Mouse (Mus musculus): ENCODE measurements at regions not wholly inside any gene's neighbourhood (a gene's known extent, or its start where the extent isn't known, plus 50 kb on each side); places are given as distances from the start of the nearest gene placed in this dataset.

DNA sequence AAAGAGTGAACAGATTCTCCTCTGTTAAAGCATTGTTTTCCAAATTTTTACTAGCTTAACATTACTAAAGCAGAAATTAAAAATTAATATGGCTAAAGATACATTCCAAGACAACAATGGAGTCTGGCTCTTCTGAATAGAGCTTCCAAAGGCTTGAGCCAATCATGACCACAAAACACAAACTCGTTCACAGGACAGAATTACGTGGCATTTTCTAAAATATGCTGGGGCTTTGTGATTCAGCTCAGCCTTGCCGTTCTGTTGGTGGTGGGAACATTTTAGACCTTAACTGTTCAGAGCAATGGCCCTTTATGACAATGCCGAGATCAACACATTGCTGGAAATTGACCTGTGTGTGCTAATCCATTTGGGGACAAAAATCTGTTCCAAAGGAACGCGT, 318.7 kb downstream of the Setd4 start:
- DNase-seq (ENCODE audit: extremely low read depth, low read depth, low spot score), result no peak

DNA sequence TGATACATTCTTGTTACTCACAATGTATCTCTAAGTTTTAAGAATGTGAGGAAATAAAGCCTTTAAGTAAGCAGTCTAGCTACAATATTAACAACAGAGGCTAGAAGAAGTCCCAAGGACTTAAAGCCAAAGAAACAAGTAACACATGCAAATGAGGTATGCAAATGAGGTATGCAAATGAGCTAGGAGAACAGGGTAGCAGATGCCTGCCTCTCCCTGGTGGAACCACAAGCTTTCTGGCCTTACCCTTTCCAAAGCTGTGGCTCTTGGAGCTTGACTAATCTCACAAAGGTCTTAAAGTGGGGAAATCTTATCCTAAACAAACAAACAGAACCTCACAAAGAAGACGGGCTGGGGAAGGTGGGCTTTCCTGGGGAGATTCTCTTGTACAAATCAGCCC, 322.1 kb downstream of the Setd4 start:
- DNase-seq (ENCODE audit: extremely low read depth, low read depth, low spot score), result no peak

DNA sequence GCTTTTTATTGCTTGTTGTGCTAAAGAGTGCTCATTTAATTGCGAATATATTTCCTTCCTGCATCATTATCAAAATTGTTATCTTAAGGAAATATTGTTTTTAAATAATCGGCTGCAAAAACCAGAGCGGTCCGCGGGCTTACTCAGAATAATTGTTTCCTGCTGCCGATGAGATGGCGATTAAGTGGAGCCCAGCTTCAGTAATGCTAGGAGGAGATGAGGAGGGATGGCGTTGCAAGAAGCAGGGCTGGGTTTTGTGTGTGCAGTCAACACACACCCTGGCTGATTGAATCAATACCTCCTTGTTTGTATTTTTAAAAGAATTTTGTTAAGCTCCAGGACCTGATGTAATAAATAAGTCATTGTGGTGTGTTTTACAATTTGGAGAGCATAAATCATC, 331.2 kb downstream of the Setd4 start:
- no peak for DNase-seq (ENCODE audit: extremely low read depth, low read depth, low spot score)

DNA sequence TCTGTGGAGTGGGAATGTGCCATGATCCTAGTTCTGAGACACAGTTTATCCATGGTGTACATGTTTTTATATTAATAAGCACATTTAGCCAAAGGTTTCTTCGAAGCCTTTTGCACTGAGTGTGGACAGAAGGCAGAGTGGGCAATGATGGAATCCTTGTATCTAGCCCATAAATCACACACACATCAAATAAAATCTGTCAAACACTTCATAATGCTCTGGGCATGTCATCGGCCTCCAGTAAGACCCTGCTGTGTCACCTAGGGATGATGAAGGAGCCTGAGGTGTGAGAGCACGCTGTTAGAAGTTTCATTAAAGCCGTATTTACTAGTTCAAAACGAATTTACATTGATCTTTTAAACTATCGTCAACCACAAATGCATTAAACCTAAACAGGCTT, 331.7 kb downstream of the Setd4 start:
- no peak for DNase-seq (ENCODE audit: extremely low read depth, low read depth, low spot score)

DNA sequence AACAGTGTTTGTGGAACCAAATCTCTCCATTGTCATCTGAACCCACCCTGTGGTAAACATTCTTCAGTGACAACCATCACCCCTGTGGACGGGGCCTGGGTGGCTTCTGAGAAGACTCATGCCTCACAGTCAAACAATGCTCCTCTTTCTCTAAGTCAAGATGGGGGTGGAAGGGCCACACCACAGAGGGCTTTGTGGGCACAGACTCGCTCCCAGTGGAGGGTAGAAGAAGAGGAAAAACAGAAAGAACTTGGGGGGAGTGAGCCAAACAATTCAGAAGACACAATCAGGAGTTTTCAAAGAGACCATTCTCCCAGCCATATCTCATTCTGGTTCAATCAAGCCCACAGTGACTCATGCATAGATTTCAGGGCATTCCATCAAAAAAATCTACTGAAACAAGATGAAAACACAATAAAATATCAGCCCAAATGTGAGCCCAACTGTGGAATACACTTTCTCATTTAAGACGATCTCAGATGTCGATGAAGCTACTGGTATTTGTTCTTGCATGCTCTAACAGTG, 339.7 kb downstream of the Setd4 start:
- no peak for DNase-seq (ENCODE audit: extremely low read depth, low read depth, low spot score)

DNA sequence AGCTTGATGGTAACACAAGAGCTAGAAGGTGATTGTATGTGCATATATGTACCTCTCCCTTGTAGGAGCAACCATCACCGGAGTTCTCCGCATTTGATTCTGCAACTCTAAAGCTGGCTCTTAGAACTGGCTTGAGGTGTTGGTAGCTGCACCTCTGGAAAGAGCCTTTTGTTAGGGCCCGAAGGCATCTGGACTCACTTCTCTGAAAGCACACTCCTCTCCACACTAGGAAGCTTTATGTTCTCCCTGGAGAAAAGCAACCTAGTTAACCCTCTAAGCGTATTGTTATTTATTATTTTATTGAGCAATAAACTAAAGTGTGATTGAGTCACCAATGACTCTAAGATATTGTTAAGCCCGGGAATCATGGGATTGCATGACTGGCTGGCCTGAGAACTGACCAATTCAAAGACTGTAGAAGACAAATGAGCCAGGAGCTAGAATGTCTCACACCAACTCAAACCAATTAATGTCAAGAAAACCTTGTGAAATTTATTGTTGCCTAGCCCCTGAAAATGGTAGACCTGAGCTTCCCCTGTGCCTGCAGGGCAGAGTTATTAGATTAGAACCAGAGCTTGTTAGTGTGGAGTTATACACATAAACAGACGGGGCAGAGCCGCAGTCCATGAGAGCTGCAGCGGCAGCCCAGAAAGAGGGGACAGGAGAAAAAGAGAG, 340.6 kb downstream of the Setd4 start:
- DNase-seq (ENCODE audit: extremely low read depth, low read depth, low spot score), result peak; percentile 5

DNA sequence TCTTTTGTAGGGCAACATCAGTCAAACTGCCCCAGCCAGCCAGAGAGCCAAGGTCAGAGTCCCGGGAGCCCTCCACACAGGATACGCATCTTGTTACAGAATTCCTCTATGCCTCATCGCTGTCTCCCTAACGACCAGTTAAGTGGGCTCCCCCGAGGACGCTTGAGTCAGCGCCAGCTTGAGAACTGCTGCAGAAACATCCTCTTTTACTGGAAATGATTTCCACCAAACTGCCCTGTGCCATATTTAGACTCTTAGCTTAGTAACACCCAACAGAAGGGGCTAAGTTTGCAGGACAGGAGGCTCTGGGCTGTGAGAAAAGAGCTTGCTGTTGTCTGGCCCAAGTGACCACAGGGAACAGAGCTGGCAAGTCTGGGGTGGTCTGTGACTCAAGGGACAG, 357.0 kb downstream of the Setd4 start:
- no peak for DNase-seq (ENCODE audit: extremely low read depth, low read depth, low spot score)

DNA sequence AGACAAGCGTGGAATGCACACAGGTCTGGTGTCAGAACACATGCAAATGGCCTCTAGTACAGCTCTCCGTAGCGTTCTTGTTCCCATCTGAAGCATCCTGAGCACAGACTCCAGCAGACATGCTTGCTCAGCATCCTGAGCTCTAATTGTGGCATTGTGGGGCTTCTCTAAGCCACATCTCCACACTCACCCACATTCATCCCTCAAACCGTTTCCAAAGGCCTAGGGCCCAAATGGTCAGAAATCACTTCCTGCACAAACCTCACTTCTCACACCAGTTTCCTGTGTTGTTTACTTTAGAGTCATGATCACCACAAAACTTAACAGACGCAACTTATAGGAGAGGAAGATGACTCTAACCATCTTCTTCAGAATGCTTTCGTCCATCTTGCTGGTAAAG, 358.1 kb downstream of the Setd4 start:
- DNase-seq (ENCODE audit: extremely low read depth, low read depth, low spot score), result no peak

DNA sequence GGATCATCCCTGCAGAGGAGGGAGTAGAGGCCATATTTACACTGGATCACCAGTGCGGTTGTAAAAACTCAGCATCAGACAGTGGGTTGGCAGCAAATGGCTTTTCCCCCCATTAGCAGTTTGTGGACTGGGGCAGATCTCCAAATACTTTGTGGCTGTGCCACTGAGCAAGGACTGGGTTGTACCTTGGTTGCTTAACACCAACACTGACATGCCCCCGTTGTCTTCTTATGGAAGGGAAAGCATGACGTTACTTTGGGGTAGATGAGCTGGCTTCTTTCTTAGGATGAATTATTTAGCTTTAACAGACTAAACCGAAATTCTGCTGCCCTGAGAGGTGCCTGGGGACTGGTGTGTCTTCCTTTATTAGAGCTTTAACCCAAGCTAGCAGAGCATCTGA, 365.0 kb downstream of the Setd4 start:
- no peak for DNase-seq (ENCODE audit: extremely low read depth, low read depth, low spot score)

DNA sequence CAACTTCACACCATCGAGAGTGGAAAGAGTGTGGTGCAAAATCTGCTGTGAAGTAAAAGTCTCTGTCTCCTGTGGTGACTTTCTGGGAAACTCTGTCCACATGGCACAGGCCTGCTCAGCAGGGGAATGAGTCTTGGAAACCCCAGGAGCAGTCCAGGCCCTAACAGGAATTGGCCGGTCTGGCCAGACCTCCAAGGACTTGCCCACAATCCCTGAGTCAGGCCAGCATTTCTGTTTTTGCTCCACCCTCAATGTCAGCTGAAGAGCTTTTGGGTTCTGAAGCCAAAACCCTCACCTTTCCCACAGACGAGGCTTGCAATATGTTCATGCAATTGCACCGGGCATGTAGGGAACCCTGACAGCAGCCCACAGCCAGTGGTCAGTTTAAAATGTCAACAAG, 365.5 kb downstream of the Setd4 start:
- DNase-seq (ENCODE audit: extremely low read depth, low read depth, low spot score), result no peak

DNA sequence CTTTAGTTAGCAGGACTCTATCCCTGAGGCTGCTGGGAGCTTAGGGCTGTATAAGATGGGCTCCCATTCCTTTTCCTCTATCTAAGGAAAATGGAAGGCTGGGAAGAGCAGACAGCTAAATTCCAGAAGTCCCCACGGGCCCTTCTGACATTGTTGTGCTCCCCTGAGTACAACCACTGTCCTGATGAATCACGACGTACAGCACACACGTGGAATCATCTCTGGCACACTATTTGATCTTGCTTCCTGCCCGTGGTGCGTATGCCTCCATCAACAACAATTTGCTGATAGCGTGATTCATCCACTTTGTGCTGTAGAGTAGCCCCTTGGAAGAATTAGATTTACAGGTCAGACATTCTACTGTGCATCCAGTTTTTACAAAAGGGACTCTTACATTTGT, 378.2 kb downstream of the Setd4 start:
- no peak for DNase-seq (ENCODE audit: extremely low read depth, low read depth, low spot score)

DNA sequence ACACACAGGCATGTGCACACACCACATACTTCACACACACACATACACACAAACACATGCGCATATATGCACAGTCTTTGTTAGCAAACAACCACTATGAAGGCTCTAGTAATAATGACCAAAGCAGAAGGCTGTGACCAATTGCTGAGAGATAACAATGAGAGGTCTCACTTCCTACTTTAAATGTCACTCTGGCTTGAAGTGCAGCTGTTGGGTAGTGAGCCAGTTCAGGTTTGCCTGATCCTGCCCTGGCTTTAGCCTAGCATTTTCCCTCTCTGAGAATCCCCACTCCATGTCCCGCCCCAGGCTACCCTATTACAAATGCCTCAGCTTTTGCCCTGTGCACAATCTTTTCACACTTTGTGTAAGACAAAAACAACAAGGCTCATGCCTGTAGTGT, 378.7 kb downstream of the Setd4 start:
- DNase-seq (ENCODE audit: extremely low read depth, low read depth, low spot score), result no peak

DNA sequence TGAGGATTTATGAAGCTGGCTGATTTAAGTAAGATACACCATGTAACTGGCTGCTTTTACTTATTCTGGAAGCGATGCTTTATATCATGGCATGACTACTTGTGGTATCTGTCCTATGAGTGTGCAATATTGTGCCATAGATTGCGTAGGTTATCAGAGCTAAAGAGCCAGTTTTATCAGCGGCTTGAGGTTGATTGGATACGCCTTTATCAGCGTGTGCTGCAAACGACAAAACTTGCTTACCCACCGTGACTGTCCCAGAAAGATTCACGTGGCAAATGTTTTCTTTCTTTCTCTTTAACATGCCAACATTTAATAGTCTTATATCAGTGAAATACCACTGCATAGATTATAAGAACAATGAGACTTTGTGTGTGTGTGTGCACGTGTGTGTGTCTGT, 384.1 kb downstream of the Setd4 start:
- no peak for DNase-seq (ENCODE audit: extremely low read depth, low read depth, low spot score)

DNA sequence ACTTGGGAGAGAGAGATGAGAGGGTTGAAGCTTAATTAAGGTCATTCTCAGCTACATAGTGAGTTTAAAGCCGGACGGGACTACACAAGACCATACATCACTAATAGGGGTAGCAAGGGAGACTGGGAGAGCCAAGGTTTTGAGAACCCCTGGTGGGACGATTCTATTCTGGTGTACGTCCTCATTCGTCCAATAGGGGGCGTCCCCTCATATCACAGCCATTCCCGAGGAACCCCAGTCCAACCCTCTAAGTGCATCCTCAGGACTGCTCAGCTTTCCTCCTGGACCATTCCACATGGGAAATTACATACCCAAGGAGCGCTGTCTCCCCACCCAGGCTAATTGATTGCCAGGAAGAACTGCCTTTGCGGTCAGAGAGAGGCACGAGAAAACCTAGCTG, 385.5 kb downstream of the Setd4 start:
- no peak for DNase-seq (ENCODE audit: extremely low read depth, low read depth, low spot score)

DNA sequence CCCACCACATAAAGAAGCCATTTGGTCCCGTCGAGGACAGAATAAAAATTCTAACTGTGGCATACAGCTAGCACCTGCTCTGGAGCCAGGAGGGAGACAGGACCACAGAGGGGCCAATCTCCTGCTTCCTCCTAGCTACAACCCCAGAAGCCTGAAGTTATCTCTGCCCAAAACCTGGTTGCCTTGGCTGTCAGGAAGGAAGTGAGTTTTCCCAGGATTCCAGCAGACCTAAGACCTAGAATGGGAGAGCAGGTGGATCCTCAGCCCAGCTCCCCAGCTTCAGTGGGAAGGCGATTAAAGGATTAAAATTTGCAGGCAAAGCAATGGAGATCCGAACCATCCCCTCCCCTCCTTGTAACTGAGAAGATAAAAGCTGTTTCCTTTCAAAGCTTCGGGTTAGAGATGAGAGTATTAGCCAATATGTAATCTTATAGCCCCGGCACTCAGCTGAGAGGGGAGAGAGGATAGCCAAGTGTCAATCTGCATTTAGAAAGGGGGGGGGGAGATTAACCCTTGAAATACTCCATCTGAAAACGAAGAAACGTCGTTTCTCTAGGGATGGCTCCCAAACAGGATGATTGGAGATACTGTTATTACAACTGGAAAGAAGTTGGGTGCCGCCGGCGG, 386.1 kb downstream of the Setd4 start:
- DNase-seq (ENCODE audit: extremely low read depth, low read depth, low spot score), result no peak

DNA sequence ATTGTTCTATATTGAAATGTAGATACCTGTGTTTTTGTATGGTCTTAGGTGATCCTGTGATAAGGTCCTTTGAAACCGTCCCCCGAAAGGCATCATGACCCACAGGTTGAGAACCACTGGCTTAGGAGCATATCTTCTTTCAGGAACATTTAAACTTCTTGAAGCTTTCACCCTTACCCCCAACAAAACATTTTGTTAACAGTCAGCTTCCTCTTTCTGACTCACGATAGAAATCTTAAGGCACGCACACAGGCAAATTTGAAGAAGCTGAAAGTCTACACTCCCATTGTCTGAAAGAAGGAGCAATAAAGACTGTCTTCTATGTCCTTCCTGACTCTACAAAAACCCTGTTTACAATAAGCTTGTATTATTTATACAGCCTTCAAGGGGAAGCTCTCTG, 388.2 kb downstream of the Setd4 start:
- no peak for DNase-seq (ENCODE audit: extremely low read depth, low read depth, low spot score)

DNA sequence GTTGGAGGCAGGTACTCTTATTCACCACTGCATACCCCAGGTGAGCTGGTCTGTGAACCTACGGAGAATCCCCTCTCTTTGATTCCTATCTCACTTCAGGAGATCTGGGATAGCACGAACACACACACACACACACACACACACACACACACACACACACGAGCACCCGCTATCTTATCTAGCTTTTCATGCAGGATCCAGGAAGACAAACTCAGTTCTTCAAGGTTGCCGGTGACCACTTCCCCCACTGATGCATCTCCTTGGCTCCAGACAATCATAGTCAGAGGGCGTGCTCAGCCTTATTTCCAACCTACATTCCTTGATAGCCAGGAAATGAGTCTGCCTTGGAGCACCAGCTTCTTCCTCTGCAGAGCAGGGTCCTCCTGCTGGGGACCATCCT, 387.7 kb upstream of the Runx1 start:
- no peak for DNase-seq (ENCODE audit: extremely low read depth, low read depth, low spot score)

DNA sequence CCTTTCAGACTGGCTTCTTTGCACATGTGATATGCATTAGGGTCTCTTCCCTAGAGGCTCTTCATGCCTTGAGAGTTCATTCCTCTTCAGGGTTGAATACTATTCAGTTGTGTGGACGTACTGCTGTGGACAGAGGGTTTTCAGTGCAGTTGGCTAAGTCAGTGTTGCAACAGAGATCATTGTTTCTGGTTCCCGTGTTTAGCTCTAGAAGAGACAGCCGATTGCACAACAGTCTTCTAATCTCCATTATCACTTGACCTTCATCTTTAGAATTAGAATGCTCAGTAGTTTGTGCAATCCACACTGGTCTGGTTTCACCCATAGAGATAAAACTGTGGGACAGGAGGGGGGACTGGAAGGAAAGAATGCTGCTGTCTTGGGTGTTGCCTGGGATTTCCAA, 381.7 kb upstream of the Runx1 start:
- no peak for DNase-seq (ENCODE audit: extremely low read depth, low read depth, low spot score)

DNA sequence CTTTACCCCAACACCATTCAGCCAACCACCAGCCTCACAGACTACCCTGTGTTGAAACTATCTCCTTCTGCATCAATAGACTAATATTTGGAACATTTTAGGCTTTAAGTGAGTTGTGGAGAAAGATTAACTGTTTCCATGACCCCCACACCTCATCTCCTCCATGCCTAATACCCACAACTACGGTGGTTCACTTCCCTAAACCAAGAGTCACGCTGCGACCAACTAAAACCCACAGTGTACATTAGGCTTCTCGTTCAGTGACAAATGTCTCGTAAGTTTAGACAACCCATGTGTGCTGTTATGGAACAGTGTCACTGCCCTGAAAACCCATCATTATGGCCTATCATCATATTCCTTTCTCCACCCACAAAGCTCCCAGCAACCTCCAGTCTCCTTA, 381.3 kb upstream of the Runx1 start:
- no peak for DNase-seq (ENCODE audit: extremely low read depth, low read depth, low spot score)

DNA sequence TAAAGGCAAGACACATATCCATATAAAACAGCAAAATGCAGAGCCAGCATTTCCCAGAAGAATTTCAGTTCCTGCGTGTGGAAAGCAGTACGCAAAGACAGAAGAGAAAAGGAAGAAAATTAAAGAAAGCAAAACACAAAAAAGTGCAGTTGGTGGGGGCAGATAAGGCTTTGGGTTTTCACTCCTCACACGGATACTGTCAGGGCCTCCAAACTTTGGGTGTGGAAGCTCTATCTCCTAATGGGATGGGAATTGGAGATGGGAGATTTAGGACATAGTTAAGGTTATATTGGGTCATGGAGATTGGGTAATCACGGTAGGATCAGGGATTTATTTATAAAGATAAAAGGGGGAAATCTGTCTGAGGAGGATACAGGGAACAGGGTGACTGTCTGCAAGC, 380.4 kb upstream of the Runx1 start:
- no peak for DNase-seq (ENCODE audit: extremely low read depth, low read depth, low spot score)

DNA sequence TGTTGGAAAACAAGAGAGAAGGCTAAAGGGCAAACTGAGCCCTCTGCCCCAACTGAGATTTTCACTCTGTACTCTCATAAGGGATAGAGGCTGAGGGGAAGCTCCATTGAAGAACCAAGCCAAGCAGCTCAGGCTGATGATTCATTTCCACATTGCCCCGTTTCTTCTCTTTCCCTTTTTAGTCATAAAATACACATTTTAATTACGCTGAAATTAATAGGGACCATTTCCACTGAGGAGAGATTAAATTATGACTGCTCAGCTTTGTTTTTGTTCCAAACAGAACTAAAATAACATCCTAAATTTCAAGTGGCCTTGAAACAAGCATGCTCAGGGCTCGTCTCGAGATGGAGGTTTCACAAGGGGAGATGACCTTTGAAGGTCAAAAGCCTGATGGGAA, 378.7 kb upstream of the Runx1 start:
- DNase-seq (ENCODE audit: extremely low read depth, low read depth, low spot score), result no peak

DNA sequence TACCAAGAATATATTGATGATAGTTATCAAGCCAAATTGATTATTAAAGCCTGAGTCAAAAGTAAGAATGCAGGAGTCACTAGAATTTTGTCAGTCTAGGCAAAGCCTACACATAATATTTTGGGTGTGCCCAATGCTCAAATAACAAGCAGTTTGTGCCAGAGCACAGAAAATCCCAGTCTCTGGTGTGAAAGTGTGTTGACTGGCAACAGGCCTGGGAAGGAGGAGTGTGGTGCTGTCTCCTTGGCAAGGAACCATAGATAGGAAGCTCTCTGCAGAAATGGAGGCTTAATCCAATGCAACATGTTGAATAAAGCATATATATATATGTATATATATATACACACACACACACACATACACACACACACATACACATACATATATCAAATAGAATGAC, 376.6 kb upstream of the Runx1 start:
- DNase-seq (ENCODE audit: extremely low read depth, low read depth, low spot score), result no peak

DNA sequence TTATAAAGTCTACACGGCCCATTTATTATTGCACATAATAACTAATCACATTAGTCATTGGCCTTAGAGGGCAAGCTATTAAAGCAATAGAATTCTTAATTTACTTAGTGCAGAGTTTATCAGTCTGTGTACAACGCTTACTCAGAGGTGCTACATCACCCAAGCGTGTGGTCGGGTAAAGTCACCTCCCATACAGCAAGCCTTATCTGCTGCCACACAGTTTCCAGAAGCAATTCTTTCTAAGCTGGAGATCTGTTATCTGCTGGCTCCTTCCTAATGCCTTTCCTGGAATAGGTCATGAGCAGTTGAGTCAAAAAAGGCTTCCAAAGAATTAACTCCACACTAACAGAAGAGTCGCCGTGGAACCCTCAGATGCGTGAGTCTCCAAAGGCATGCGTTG, 371.4 kb upstream of the Runx1 start:
- DNase-seq (ENCODE audit: extremely low read depth, low read depth, low spot score), result no peak
